Mouse (Mus musculus) stomach, postnatal 0 days (tissue): ENCODE results near the gene Cda. TPM values are rescaled to one million over a fixed set of nuclear protein-coding genes. Genes with fewer than 3 reads are reported as not detected.

ENCODE experiments used
- ATAC-seq: fragments of 200-750 bp; cut with Nextera tagmentation; 2 replicates; pipeline ENCODE4 v1.8.0; 2017; ENCODE audit not compliant: low FRiP score, low TSS enrichment
- DNase-seq: peaks from one replicate; pipeline ENCODE4 v3.0.0-alpha.2; 2016; ENCODE audit warnings: low spot score
- H3K27ac ChIP-seq: fragments of 300-500 bp; sonication (generic); replicated peaks from 2 replicates; pipeline ENCODE4 v1.5.1; 2014; ENCODE audit warnings: mild to moderate bottlenecking, control low read depth
- H3K27me3 ChIP-seq: fragments of 300-500 bp; sonication (generic); 2 replicates; pipeline ENCODE4 v1.6.1; 2014; ENCODE audit warnings: low read length; ENCODE audit not compliant: control insufficient read depth, insufficient read depth
- H3K36me3 ChIP-seq: fragments of 300-500 bp; sonication (generic); 2 replicates; pipeline ENCODE4 v1.6.1; 2014; ENCODE audit warnings: low read length, mixed read lengths; ENCODE audit not compliant: control insufficient read depth, insufficient read depth
- H3K4me1 ChIP-seq: fragments of 300-500 bp; sonication (generic); replicated peaks from 2 replicates; pipeline ENCODE4 v1.6.1; 2014; ENCODE audit warnings: antibody characterized with exemption; ENCODE audit not compliant: control insufficient read depth, insufficient read depth
- H3K4me2 ChIP-seq: fragments of 300-500 bp; sonication (generic); replicated peaks from 2 replicates; pipeline ENCODE4 v1.6.1; 2014; ENCODE audit warnings: low read depth, mild to moderate bottlenecking, control low read depth, moderate library complexity
- H3K4me3 ChIP-seq: fragments of 300-500 bp; sonication (generic); 2 replicates; pipeline ENCODE4 v1.5.1; 2014; ENCODE audit warnings: low read depth, low read length, control low read depth
- H3K9ac ChIP-seq: fragments of 300-500 bp; sonication (generic); 2 replicates; pipeline ENCODE4 v1.6.1; 2014; ENCODE audit warnings: mild to moderate bottlenecking, low read length, control low read depth, mixed read lengths
- H3K9me3 ChIP-seq: fragments of 300-500 bp; sonication (generic); 2 replicates; pipeline ENCODE4 v1.6.1; 2016; ENCODE audit warnings: low read length; ENCODE audit not compliant: control insufficient read depth
- CTCF ChIP-seq: IDR thresholded peaks from 2 replicates; pipeline ENCODE4 v1.5.1; 2016; ENCODE audit warnings: antibody characterized with exemption, low read depth, mild to moderate bottlenecking, moderate library complexity
- EP300 ChIP-seq: optimal IDR thresholded peaks from 2 replicates; pipeline ENCODE3; 2016; ENCODE audit warnings: antibody characterized with exemption
- WGBS: fragments of 180-500 bp; shearing (Covaris S2); extraction: QIAGEN DNeasy Blood & Tissue Kit; methylation state at CpG from one replicate; pipeline ENCODE4 v1.1.7; 2014; 5-methylcytosine and 5-hydroxymethylcytosine counted together
- polyA plus RNA-seq: library from polyadenylated mRNA; unstranded; fragments of >200 nt; fragmentation: Nextera tagmentation; extraction: Ambion mirVana; gene quantifications from 2 replicates; pipeline ENCODE4 v1.2.1, GENCODE M21; 2015

The Cda gene
- polyA plus RNA-seq, 1 experiment from 2014 or later = 12.5 TPM

DNA sequence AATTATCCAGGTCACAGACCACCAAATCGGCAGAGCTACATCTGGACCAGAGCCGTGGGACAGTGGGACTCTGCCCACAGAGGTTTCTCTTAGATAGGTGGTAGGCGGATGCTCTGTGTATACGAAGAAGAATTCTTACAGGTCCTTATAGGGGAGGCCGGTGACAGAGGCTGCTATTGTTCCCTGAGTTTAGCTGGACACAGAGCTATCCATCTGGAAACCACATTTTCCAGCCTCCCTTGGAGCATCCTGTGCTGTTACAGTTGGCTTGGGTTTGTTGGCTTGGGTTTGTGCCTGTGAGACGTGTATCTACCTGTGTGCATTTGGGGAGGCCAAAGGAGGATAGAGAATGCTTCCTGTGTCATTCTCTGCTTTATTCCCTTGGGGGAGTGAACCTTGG, 15.1 kb downstream of the Cda start:
- WGBS = 82% methylated on average over 6 of the region's 6 CpGs
- no peaks in the 10 kb centered on the region for H3K4me1 ChIP-seq
- H3K4me2 ChIP-seq = no peak overlapping the region
- no peak overlapping the region for H3K27ac ChIP-seq
- no peaks in the 10 kb centered on the region for H3K27me3 ChIP-seq
- H3K36me3 ChIP-seq = no peaks in the 10 kb centered on the region
- TF ChIP-seq EP300 = no peak
- TF ChIP-seq CTCF = no peak
- no peak overlapping the region for H3K4me3 ChIP-seq
- no peak overlapping the region for H3K9ac ChIP-seq
- no peak for ATAC-seq
- DNase-seq = no peak
- H3K9me3 ChIP-seq = no peaks in the 10 kb centered on the region

DNA sequence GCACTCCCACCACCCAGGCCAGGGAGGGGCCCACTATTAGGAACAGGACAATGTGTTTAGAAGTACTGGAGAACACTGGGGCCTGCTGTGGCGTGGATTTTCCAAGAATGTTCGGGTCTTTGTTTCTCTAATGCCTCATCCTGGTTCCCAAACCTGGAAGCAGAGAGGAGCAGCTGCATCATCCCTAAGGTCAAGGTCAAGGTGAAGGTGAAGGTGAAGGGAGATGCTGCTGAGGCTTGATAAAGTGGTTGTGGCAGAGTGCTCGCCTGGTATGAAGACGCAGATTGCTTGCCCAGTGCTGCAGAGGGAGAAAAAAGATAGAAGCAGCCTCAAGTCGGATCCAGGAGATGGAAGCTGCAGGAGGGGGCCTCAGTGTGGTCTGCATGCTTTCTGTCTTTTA, 16.0 kb downstream of the Cda start:
- 85% methylated on average over 5 of the region's 5 CpGs for WGBS
- no peak overlapping the region for H3K4me3 ChIP-seq
- no peak for TF ChIP-seq EP300
- TF ChIP-seq CTCF = no peak
- H3K4me2 ChIP-seq = no peak overlapping the region
- ATAC-seq = no peak
- H3K27me3 ChIP-seq = no peaks in the 10 kb centered on the region
- DNase-seq = no peak
- no peaks in the 10 kb centered on the region for H3K4me1 ChIP-seq
- H3K9ac ChIP-seq = no peak overlapping the region
- no peaks in the 10 kb centered on the region for H3K36me3 ChIP-seq
- H3K27ac ChIP-seq = no peak overlapping the region
- no peaks in the 10 kb centered on the region for H3K9me3 ChIP-seq

DNA sequence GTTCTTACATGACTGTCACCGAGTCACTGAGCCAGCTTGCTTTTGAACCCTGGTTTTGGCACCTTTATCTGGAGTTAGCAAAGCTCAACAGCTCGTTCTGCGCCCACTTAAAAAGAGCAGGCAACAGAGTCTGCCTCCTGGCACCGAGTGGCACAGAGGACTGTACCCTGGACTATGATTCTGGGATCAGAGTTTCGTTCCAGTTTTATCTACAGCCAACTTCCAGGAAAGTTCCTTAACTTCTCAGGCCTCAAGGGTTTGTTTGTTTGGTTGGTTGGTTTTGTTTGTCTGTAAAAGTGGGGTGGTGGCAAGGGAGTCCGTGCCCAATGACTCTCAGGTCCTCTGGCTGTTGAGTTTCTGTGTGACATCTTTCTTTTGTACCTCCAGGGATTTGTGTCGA, 19.1 kb downstream of the Cda start:
- no peak overlapping the region for H3K4me3 ChIP-seq
- no peaks in the 10 kb centered on the region for H3K9me3 ChIP-seq
- WGBS = 60% methylated on average over 7 of the region's 7 CpGs
- peak; percentile 70 for ATAC-seq
- peak; percentile 56 for DNase-seq
- TF ChIP-seq EP300 (no peak), CTCF (no peak)
- no peaks in the 10 kb centered on the region for H3K36me3 ChIP-seq
- H3K4me2 ChIP-seq = no peak overlapping the region
- H3K27me3 ChIP-seq = no peaks in the 10 kb centered on the region
- H3K4me1 ChIP-seq = no peaks in the 10 kb centered on the region
- peak overlapping the region; percentile 70 for H3K27ac ChIP-seq
- no peak overlapping the region for H3K9ac ChIP-seq

DNA sequence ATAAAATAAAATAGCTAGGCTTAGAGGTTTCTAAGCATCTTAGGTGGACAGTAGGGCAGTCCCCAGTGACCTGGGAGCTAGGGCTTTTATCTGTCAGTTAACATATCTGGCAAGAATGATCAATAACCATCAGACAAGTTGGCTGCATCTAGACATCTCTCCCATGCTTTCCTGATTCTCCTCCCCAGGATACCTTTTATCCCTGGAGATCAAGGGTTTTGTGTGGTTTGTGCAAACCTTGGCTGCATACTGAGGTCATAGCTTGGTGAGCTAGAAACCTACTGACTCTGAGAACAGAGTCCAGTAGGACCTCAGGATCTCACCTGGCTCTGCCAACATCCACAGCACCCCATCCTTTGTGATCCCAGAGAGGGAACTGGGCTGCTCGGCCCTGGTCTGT, 20.5 kb downstream of the Cda start:
- 71% methylated on average over 1 of the region's 1 CpGs for WGBS
- Histone ChIP-seq H3K4me3 (no peak overlapping the region), H3K9me3 (no peaks in the 10 kb centered on the region), H3K4me2 (no peak overlapping the region), H3K36me3 (no peaks in the 10 kb centered on the region), H3K9ac (no peak overlapping the region), H3K4me1 (no peaks in the 10 kb centered on the region), H3K27me3 (no peaks in the 10 kb centered on the region), H3K27ac (no peak overlapping the region)
- no peak for ATAC-seq
- DNase-seq = no peak
- TF ChIP-seq CTCF = no peak
- no peak for TF ChIP-seq EP300

DNA sequence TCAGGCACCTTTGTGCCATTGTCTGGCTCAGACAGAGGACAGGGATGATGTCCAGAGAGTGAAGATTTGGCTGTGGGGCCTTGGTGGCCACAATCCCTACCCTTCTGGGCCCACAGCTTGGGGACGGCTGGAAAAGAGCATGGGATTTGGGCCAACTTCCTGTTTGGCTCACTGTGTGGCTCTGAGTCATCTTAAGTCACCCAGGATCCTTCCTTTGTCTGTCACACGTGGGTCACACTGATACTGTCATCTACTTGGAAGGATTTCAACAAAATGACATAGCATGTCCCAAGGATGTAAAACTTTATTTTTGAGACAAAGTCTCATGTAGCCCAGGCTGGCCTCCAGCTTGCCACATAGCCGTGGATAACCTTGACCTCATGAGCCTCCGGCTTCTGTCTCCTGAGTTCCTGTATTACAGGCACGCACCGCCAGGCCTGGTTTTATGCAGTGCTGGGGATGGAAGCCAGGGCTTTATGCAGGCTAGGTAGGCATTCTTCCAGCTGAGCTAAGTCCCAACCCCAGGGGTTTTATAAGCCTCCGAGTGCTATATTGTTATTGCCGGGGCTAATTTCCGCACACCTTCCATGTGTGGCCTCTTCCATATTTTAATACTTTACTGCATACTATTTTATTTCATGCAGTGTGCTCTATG, 22.8 kb downstream of the Cda start:
- 66% methylated on average over 9 of the region's 9 CpGs for whole genome bisulfite sequencing
- no peak overlapping the region for H3K4me3 ChIP-seq
- DNase-seq (no peak), ATAC-seq (peak; percentile 22; the same call in 1 of the 2 replicates)
- no peaks in the 10 kb centered on the region for H3K9me3 ChIP-seq
- TF ChIP-seq EP300 (no peak), CTCF (no peak)
- H3K4me2 ChIP-seq = no peak overlapping the region
- no peak overlapping the region for H3K9ac ChIP-seq
- H3K27ac ChIP-seq = 0 out of 2 replicates have a peak overlapping the region, but pooled peaks have one; percentile 40
- H3K36me3 ChIP-seq = no peaks in the 10 kb centered on the region
- H3K4me1 ChIP-seq = no peaks in the 10 kb centered on the region
- no peaks in the 10 kb centered on the region for H3K27me3 ChIP-seq

DNA sequence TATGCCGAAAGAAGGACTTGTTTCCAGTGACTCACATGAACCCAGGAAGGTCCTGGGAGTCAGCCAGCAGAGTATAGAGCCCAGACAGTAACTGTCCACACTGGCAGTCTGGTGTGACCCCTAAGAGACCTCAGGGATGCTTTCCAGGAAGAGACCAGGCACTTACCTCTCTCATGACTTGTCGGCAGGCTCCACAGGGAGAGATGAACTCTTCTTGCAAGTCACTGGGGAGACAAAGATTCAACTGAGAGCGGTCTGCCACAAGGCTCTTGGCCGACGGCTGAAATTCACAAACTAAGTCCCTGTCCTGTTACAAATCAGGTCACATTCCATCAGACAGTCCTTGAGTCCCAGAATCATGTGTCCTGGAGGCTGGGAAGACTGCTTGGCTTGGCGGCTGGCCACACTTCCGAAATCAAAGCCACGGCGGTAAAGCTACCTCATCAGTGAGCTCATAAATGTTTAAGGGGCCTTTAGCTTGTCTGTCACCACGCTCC, 24.4 kb downstream of the Cda start:
- Histone ChIP-seq H3K27me3 (no peaks in the 10 kb centered on the region), H3K27ac (peak overlapping the region; percentile 88), H3K4me3 (no peak overlapping the region), H3K9me3 (no peaks in the 10 kb centered on the region), H3K4me2 (no peak overlapping the region), H3K9ac (no peak overlapping the region), H3K36me3 (no peaks in the 10 kb centered on the region), H3K4me1 (no peaks in the 10 kb centered on the region)
- no peak for TF ChIP-seq EP300
- no peak for TF ChIP-seq CTCF
- 63% methylated on average over 10 of the region's 10 CpGs for WGBS
- DNase-seq = peak; percentile 42
- ATAC-seq = peak; percentile 21; the same call in 1 of the 2 replicates
